Mouse (Mus musculus) forebrain, embryonic 11.5 days (tissue): ENCODE data around the gene 4933407L21Rik. TPM values are rescaled to one million over a fixed set of nuclear protein-coding genes. Genes with fewer than 3 reads are reported as not detected.

ENCODE experiments used
- ATAC-seq: fragments of 200-750 bp; cut with Nextera tagmentation; replicated peaks from 2 replicates; pipeline ENCODE4 v1.8.0; 2017; ENCODE audit warnings: moderate TSS enrichment; ENCODE audit not compliant: low FRiP score
- DNase-seq: peaks from one replicate; pipeline ENCODE4 v3.0.0-alpha.2; 2017; ENCODE audit warnings: low spot score
- H3K27ac ChIP-seq: fragments of 300-500 bp; sonication (generic); 2 replicates; pipeline ENCODE4 v1.5.1; 2014; ENCODE audit warnings: low read depth, low read length
- H3K27me3 ChIP-seq: fragments of 300-500 bp; sonication (generic); 2 replicates; pipeline ENCODE4 v1.6.1; 2014; ENCODE audit warnings: mild to moderate bottlenecking, low read length, mixed read lengths; ENCODE audit not compliant: control insufficient read depth, insufficient read depth
- H3K36me3 ChIP-seq: fragments of 300-500 bp; sonication (generic); 2 replicates; pipeline ENCODE4 v1.6.1; 2014; ENCODE audit warnings: mild to moderate bottlenecking, low read length, moderate library complexity, mixed read lengths; ENCODE audit not compliant: control insufficient read depth, insufficient read depth
- H3K4me1 ChIP-seq: fragments of 300-500 bp; sonication (generic); replicated peaks from 2 replicates; pipeline ENCODE4 v1.6.1; 2014; ENCODE audit warnings: low read length, mixed read lengths; ENCODE audit not compliant: control insufficient read depth, insufficient read depth
- H3K4me2 ChIP-seq: fragments of 300-500 bp; sonication (generic); 2 replicates; pipeline ENCODE4 v1.6.1; 2014; ENCODE audit warnings: low read depth, mild to moderate bottlenecking, low read length, moderate library complexity, mixed read lengths; ENCODE audit not compliant: severe bottlenecking
- H3K4me3 ChIP-seq: fragments of 300-500 bp; sonication (generic); 2 replicates; pipeline ENCODE4 v1.5.1; 2014; ENCODE audit warnings: low read depth, low read length
- H3K9ac ChIP-seq: fragments of 300-500 bp; sonication (generic); 2 replicates; pipeline ENCODE4 v1.6.1; 2014; ENCODE audit warnings: low read length
- H3K9me3 ChIP-seq: fragments of 300-500 bp; sonication (generic); 2 replicates; pipeline ENCODE4 v1.6.1; 2016; ENCODE audit warnings: low read length, mixed read lengths; ENCODE audit not compliant: control insufficient read depth
- WGBS: fragments of 180-500 bp; shearing (Covaris S2); extraction: QIAGEN DNeasy Blood & Tissue Kit; methylation state at CpG from one replicate; pipeline ENCODE4 v1.1.7; 2014; 5-methylcytosine and 5-hydroxymethylcytosine counted together
- polyA plus RNA-seq: library from polyadenylated mRNA; unstranded; fragments of >200 nt; fragmentation: Nextera tagmentation; extraction: Ambion mirVana; gene quantifications from 2 replicates; pipeline ENCODE4 v1.2.1, GENCODE M21; 2014

The 4933407L21Rik gene
- polyA plus RNA-seq, 1 experiment from 2014 or later, result 1.1 TPM

- peak; percentile 15 for DNase-seq
- 84% methylated on average over 2 of the region's 2 CpGs for WGBS
- no peaks in the 10 kb centered on the region for H3K4me1 ChIP-seq
- no peak for ATAC-seq
- no peak overlapping the region for H3K4me3 ChIP-seq
- H3K27me3 ChIP-seq, result no peaks in the 10 kb centered on the region
- no peaks in the 10 kb centered on the region for H3K9me3 ChIP-seq
- no peak overlapping the region for H3K9ac ChIP-seq
- no peak overlapping the region for H3K27ac ChIP-seq
- H3K36me3 ChIP-seq, result no peaks in the 10 kb centered on the region
- no peak overlapping the region for H3K4me2 ChIP-seq
Observed at GRCm38 (mm10) chr1:85959889-85960276, 31.6 kb downstream of the 4933407L21Rik start.

GRCm38 (mm10) chr1:85960873-85961272, 32.6 kb downstream of the 4933407L21Rik start, which contains the start of gene Gpr55:
Gene Gpr55, minus strand, starts transcription at chr1:85961007.
- ATAC-seq, result no peak
- H3K27ac ChIP-seq, result no peak within 1 kb of the TSS
- WGBS, result 82% methylated on average over 5 of the region's 5 CpGs

GRCm38 (mm10) chr1:85962081-85962480, 33.8 kb downstream of the 4933407L21Rik start:
- no peaks in the 10 kb centered on the region for H3K9me3 ChIP-seq
- DNase-seq (no peak), ATAC-seq (no peak)
- no peak overlapping the region for H3K4me3 ChIP-seq
- no peak overlapping the region for H3K4me2 ChIP-seq
- H3K4me1 ChIP-seq, result no peaks in the 10 kb centered on the region
- H3K27ac ChIP-seq, result no peak overlapping the region
- H3K27me3 ChIP-seq, result no peaks in the 10 kb centered on the region
- H3K9ac ChIP-seq, result no peak overlapping the region
- H3K36me3 ChIP-seq, result no peaks in the 10 kb centered on the region
- WGBS, result 94% methylated on average over 3 of the region's 3 CpGs

More at GRCm38 (mm10) chr1:85960873-85961272, 32.6 kb downstream of the 4933407L21Rik start, which contains the start of gene Gpr55:
- no peaks in the 10 kb centered on the region for H3K27me3 ChIP-seq
- peak; percentile 39 for DNase-seq
- H3K4me1 ChIP-seq, result no peaks in the 10 kb centered on the region
- H3K4me2 ChIP-seq, result no peak within 1 kb of the TSS
- no peaks in the 10 kb centered on the region for H3K9me3 ChIP-seq
- no peak within 1 kb of the TSS for H3K9ac ChIP-seq
- H3K36me3 ChIP-seq, result no peaks in the 10 kb centered on the region
- H3K4me3 ChIP-seq, result no peak within 1 kb of the TSS

- 77% methylated on average over 3 of the region's 3 CpGs for WGBS
- Histone ChIP-seq H3K27ac (no peak overlapping the region), H3K36me3 (no peaks in the 10 kb centered on the region), H3K9me3 (no peaks in the 10 kb centered on the region), H3K9ac (no peak overlapping the region), H3K27me3 (no peaks in the 10 kb centered on the region), H3K4me3 (no peak overlapping the region), H3K4me1 (no peaks in the 10 kb centered on the region), H3K4me2 (no peak overlapping the region)
- ATAC-seq, result no peak
- DNase-seq, result no peak
Observed at GRCm38 (mm10) chr1:85965856-85966255, 37.6 kb downstream of the 4933407L21Rik start.

GRCm38 (mm10) chr1:85969081-85969480, 40.8 kb downstream of the 4933407L21Rik start:
- no peak for ATAC-seq
- no peak overlapping the region for H3K27ac ChIP-seq
- 76% methylated on average over 1 of the region's 1 CpGs for WGBS

GRCm38 (mm10) chr1:85969519-85969918, 41.2 kb downstream of the 4933407L21Rik start:
- no peaks in the 10 kb centered on the region for H3K27me3 ChIP-seq
- no peaks in the 10 kb centered on the region for H3K9me3 ChIP-seq
- ATAC-seq (no peak), DNase-seq (no peak)
- no peak overlapping the region for H3K27ac ChIP-seq
- no peaks in the 10 kb centered on the region for H3K36me3 ChIP-seq
- 82% methylated on average over 1 of the region's 1 CpGs for WGBS
- no peak overlapping the region for H3K9ac ChIP-seq
- H3K4me3 ChIP-seq, result no peak overlapping the region
- no peak overlapping the region for H3K4me2 ChIP-seq
- no peaks in the 10 kb centered on the region for H3K4me1 ChIP-seq

More at GRCm38 (mm10) chr1:85969081-85969480, 40.8 kb downstream of the 4933407L21Rik start:
- H3K9me3 ChIP-seq, result no peaks in the 10 kb centered on the region
- no peak overlapping the region for H3K4me2 ChIP-seq
- H3K27me3 ChIP-seq, result no peaks in the 10 kb centered on the region
- no peak for DNase-seq
- H3K4me1 ChIP-seq, result no peaks in the 10 kb centered on the region
- no peak overlapping the region for H3K4me3 ChIP-seq
- no peaks in the 10 kb centered on the region for H3K36me3 ChIP-seq
- H3K9ac ChIP-seq, result no peak overlapping the region

- Histone ChIP-seq H3K4me1 (no peaks in the 10 kb centered on the region), H3K4me3 (no peak overlapping the region), H3K27me3 (no peaks in the 10 kb centered on the region), H3K9me3 (no peaks in the 10 kb centered on the region), H3K36me3 (no peaks in the 10 kb centered on the region), H3K9ac (no peak overlapping the region), H3K27ac (no peak overlapping the region), H3K4me2 (no peak overlapping the region)
- ATAC-seq, result no peak
- no peak for DNase-seq
- 93% methylated on average over 3 of the region's 3 CpGs for WGBS
Observed at GRCm38 (mm10) chr1:85971070-85971469, 42.8 kb downstream of the 4933407L21Rik start.

GRCm38 (mm10) chr1:85972341-85972740, 44.1 kb downstream of the 4933407L21Rik start:
- no peak for DNase-seq

GRCm38 (mm10) chr1:85973468-85973877, 45.2 kb downstream of the 4933407L21Rik start:
- DNase-seq (no peak), ATAC-seq (no peak)
- H3K27ac ChIP-seq, result no peak overlapping the region
- no peaks in the 10 kb centered on the region for H3K9me3 ChIP-seq
- no peaks in the 10 kb centered on the region for H3K27me3 ChIP-seq
- no peak overlapping the region for H3K4me3 ChIP-seq
- H3K4me1 ChIP-seq, result no peaks in the 10 kb centered on the region
- no peak overlapping the region for H3K9ac ChIP-seq
- H3K4me2 ChIP-seq, result no peak overlapping the region
- no peaks in the 10 kb centered on the region for H3K36me3 ChIP-seq
- WGBS, result 87% methylated on average over 2 of the region's 2 CpGs

More at GRCm38 (mm10) chr1:85972341-85972740, 44.1 kb downstream of the 4933407L21Rik start:
- no peak overlapping the region for H3K9ac ChIP-seq
- H3K27ac ChIP-seq, result no peak overlapping the region
- H3K4me3 ChIP-seq, result no peak overlapping the region
- H3K4me2 ChIP-seq, result no peak overlapping the region
- H3K36me3 ChIP-seq, result no peaks in the 10 kb centered on the region
- H3K4me1 ChIP-seq, result no peaks in the 10 kb centered on the region
- WGBS, result 76% methylated on average over 3 of the region's 3 CpGs
- no peaks in the 10 kb centered on the region for H3K9me3 ChIP-seq
- no peaks in the 10 kb centered on the region for H3K27me3 ChIP-seq
- ATAC-seq, result no peak
